Mouse (Mus musculus) E14TG2a.4 (cell line): ENCODE measurements around the gene Antxr1.

Experiments used
- CTCF ChIP-seq: conservative IDR thresholded peaks from 2 replicates; pipeline ENCODE4 v1.5.1; 2014; ENCODE audit warnings: low read length
- NANOG ChIP-seq: IDR thresholded peaks from 2 replicates; pipeline ENCODE4 v1.6.1; 2014; ENCODE audit warnings: borderline replicate concordance, low read length, mixed read lengths
- POU5F1 ChIP-seq: IDR thresholded peaks from 2 replicates; pipeline ENCODE4 v1.6.1; 2014; ENCODE audit warnings: low read length, borderline replicate concordance

DNA sequence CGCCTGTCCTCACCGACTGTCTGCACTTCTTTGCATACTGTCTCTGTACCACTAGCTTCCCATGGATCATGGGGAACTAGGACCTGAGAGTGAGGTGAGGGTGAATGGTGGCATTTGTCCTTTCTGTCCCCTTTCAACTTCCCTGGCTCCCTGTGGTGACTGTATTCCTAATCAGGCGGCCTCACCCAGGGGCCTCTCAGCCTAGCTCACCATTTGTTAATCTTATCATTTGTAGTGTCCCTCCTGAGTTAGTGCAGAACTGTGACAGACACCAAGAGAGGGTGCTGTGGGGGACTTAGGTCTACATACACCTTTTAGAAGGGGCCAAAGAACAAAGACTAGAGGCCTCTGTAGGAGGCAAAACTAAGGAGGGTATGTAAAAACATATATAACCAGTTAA is 151.2 kb downstream of the Antxr1 start:
- TF ChIP-seq CTCF (no peak), POU5F1 (no peak), NANOG (no peak)
